Mouse (Mus musculus) cerebellum, adult 2 months (tissue): ENCODE data around the gene Phospho1.

Experiments used
- CTCF ChIP-seq: fragments of 200-500 bp; IDR thresholded peaks from 2 replicates; pipeline ENCODE4 v1.5.1; 2011; ENCODE audit warnings: low read depth, mild to moderate bottlenecking, control low read depth, low read length, moderate library complexity, borderline replicate concordance; ENCODE audit not compliant: insufficient read depth
- POLR2A ChIP-seq: fragments of 200-500 bp; IDR thresholded peaks from 2 replicates; pipeline ENCODE4 v1.6.1; 2011; ENCODE audit warnings: low read length, control low read depth, borderline replicate concordance; ENCODE audit not compliant: insufficient read depth

DNA sequence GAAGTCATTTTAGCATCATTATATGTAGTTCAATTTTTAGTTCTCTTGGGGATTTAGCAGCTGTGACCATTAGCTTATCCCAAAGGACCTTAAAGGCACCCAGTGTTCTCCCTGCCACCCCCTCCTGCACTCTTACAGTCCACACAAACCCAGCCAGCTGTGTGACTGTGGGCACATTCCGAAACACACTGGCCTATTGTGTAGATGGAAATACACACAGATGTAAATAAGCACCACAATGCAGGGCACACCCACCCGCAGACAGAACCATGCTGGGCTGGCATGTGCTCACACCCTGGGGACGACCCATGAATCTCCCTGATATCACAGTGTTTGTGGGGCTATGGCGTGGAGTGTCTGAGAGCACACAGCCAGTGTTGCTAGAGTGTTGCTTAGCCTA lies 12.1 kb upstream of the Phospho1 start:
- TF ChIP-seq CTCF (no peak), POLR2A (no peak)
